Mouse (Mus musculus) midbrain, embryonic 12.5 days (tissue): ENCODE results near the gene Cyp4f40. TPM values are rescaled to one million over a fixed set of nuclear protein-coding genes. Genes with fewer than 3 reads are reported as not detected.
"Not testable (repeated sequence)": the region's sequence is repeated elsewhere in the genome, so short reads cannot be mapped to it uniquely, and the experiment has no call there.

Source experiments
- ATAC-seq: fragments of 200-750 bp; cut with Nextera tagmentation; 2 replicates; pipeline ENCODE4 v1.8.0; 2017; ENCODE audit warnings: low read depth, moderate TSS enrichment, moderate library complexity; ENCODE audit not compliant: low FRiP score
- H3K27ac ChIP-seq: fragments of 300-500 bp; sonication (generic); replicated peaks from 2 replicates; pipeline ENCODE4 v1.5.1; 2016; ENCODE audit warnings: mild to moderate bottlenecking
- H3K27me3 ChIP-seq: fragments of 300-500 bp; sonication (generic); 2 replicates; pipeline ENCODE4 v1.6.1; 2016; ENCODE audit warnings: mild to moderate bottlenecking
- H3K36me3 ChIP-seq: fragments of 300-500 bp; sonication (generic); 2 replicates; pipeline ENCODE4 v1.6.1; 2016
- H3K4me1 ChIP-seq: fragments of 300-500 bp; sonication (generic); 2 replicates; pipeline ENCODE4 v1.6.1; 2016
- H3K4me2 ChIP-seq: fragments of 300-500 bp; sonication (generic); replicated peaks from 2 replicates; pipeline ENCODE4 v1.6.1; 2016; ENCODE audit warnings: mild to moderate bottlenecking, moderate library complexity
- H3K4me3 ChIP-seq: fragments of 300-500 bp; sonication (generic); 2 replicates; pipeline ENCODE4 v1.5.1; 2016; ENCODE audit warnings: mild to moderate bottlenecking
- H3K9ac ChIP-seq: fragments of 300-500 bp; sonication (generic); replicated peaks from 2 replicates; pipeline ENCODE4 v1.6.1; 2016; ENCODE audit warnings: mild to moderate bottlenecking, moderate library complexity
- H3K9me3 ChIP-seq: fragments of 300-500 bp; sonication (generic); 2 replicates; pipeline ENCODE4 v1.6.1; 2016; ENCODE audit warnings: mild to moderate bottlenecking
- WGBS: fragments of 180-500 bp; shearing (Covaris S2); methylation state at CpG from one replicate; pipeline ENCODE4 v1.1.7; 2016; 5-methylcytosine and 5-hydroxymethylcytosine counted together
- polyA plus RNA-seq: library from polyadenylated mRNA; unstranded; fragments of >200 nt; fragmentation: Nextera tagmentation; extraction: Ambion mirVana; gene quantifications from 2 replicates; pipeline ENCODE4 v1.2.1, GENCODE M21; 2016

The Cyp4f40 gene
- not detected in 2 replicates for polyA plus RNA-seq

GRCm38 (mm10) chr17:32658712-32659111 is at the start of gene Cyp4f40:
Cyp4f40 (plus strand) TSS chr17:32658900.
- Histone ChIP-seq H3K4me1 (no peaks in the 10 kb centered on the region), H3K4me3 (no peak within 1 kb of the TSS), H3K36me3 (no peaks in the 10 kb centered on the region), H3K9me3 (no peaks in the 10 kb centered on the region), H3K27ac (no peak within 1 kb of the TSS), H3K9ac (no peak within 1 kb of the TSS), H3K4me2 (no peak within 1 kb of the TSS), H3K27me3 (no peaks in the 10 kb centered on the region)
- ATAC-seq = no peak
- WGBS = 65% methylated on average over 2 of the region's 2 CpGs

DNA sequence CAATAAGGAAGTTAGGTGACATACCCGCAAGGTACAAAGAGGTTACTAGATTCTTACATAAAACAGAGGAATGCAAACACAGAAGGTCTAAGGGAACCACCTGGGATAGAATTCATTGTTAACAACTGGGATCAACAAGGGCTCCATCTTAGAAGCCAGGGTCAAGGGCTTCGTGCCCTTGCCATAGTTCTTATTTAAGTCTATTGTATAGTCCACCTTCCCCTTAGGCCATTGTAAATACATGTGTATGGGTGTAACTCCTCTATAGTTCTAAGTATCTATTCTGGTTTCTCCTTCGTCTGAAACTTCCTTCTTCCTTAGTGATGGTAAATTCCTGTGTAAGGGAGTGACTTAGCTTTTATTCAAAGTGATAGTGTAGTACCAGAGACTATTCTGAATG is 48.5 kb upstream of the Cyp4f40 start:
- 87% methylated on average over 3 of the region's 3 CpGs for WGBS
- H3K36me3 ChIP-seq, H3K9me3 ChIP-seq, H3K27me3 ChIP-seq, H3K4me2 ChIP-seq, H3K27ac ChIP-seq, ATAC-seq, H3K4me1 ChIP-seq, H3K4me3 ChIP-seq, H3K9ac ChIP-seq: not testable (repeated sequence)

GRCm38 (mm10) chr17:32610896-32611295 is 47.8 kb upstream of the Cyp4f40 start:
- no peaks in the 10 kb centered on the region for H3K36me3 ChIP-seq
- H3K9ac ChIP-seq = no peak overlapping the region
- no peak for ATAC-seq
- WGBS = 77% methylated on average over 3 of the region's 3 CpGs
- no peak overlapping the region for H3K4me3 ChIP-seq
- H3K4me2 ChIP-seq = no peak overlapping the region
- H3K9me3 ChIP-seq = no peaks in the 10 kb centered on the region
- H3K4me1 ChIP-seq = no peaks in the 10 kb centered on the region
- no peak overlapping the region for H3K27ac ChIP-seq
- H3K27me3 ChIP-seq = no peaks in the 10 kb centered on the region

DNA sequence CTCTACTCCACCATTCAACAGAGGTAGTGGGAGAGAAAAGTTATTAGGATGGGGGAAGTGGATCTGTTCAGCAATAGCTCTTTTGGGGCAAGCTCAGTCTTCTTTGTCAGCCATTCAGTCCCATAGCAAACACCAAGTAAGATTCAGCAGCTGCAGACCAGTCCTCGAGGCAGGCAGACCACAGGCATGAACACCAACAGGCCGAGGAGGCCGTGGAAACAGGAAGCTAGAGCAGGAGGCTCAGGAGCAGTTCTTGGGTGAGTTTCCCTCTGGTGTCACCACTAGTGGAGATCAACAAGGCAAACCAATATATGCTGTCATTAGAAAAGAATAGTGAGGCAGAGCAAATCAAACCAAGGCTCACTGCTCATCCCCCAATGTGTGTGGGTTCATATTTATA is 46.3 kb upstream of the Cyp4f40 start:
- Histone ChIP-seq H3K9ac (no peak overlapping the region), H3K36me3 (no peaks in the 10 kb centered on the region), H3K4me3 (no peak overlapping the region), H3K27me3 (no peaks in the 10 kb centered on the region), H3K4me2 (no peak overlapping the region), H3K4me1 (no peaks in the 10 kb centered on the region), H3K9me3 (no peaks in the 10 kb centered on the region), H3K27ac (no peak overlapping the region)
- WGBS = 77% methylated on average over 3 of the region's 3 CpGs
- no peak for ATAC-seq

- no peaks in the 10 kb centered on the region for H3K36me3 ChIP-seq
- no peak for ATAC-seq
- no peak overlapping the region for H3K4me2 ChIP-seq
- H3K4me3 ChIP-seq = no peak overlapping the region
- no peak overlapping the region for H3K27ac ChIP-seq
- no peaks in the 10 kb centered on the region for H3K27me3 ChIP-seq
- no peaks in the 10 kb centered on the region for H3K9me3 ChIP-seq
- no peaks in the 10 kb centered on the region for H3K4me1 ChIP-seq
- H3K9ac ChIP-seq = no peak overlapping the region
- WGBS = 57% methylated on average over 1 of the region's 1 CpGs
These were observed 41.4 kb upstream of the Cyp4f40 start for GRCm38 (mm10) chr17:32617252-32617651.

DNA sequence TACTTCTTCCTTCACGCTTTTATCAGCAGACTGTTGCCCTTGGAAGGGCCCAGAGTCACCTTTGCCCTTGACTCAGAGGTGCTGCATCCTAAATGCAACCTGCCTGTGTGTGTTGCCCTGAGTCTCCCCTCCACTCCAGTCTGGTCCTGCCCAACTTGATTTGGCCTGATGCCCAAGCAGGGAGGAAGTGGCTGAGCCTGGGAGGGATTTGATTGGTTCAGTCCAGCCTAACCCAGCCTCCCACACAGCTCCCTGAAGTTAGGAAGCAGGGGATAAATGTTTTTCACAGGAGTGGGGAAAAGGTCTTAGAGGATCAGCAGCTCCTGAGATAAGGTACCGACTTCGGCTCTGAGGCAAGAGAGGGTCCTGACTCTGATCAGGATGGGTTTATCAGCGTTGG is 37.7 kb upstream of the Cyp4f40 start, which contains the start of gene Cyp4f37:
Gene Cyp4f37 (plus strand): TSS at position 292 of the 400 bp plus-strand sequence.
- H3K4me1 ChIP-seq, H3K36me3 ChIP-seq, H3K9ac ChIP-seq, H3K27ac ChIP-seq, H3K4me2 ChIP-seq, ATAC-seq, H3K27me3 ChIP-seq, H3K9me3 ChIP-seq, H3K4me3 ChIP-seq: not testable (repeated sequence)
- 75% methylated on average over 4 of the region's 4 CpGs for WGBS

DNA sequence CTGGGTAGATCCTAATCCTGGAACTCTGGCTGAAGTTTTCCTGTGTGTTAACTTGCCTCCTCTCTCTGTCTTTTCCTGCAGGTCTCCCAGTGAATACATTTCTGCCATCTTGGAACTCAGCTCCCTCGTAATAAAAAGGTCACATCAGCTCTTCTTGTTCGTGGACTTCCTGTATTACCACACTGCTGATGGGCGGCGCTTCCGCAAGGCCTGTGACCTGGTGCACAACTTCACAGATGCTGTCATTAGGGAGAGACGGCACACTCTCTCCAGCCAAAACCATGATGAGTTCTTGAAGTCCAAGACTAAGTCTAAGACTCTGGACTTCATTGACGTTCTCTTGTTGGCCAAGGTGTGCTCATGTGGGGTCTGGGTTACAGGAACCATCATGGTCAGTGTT is 29.0 kb upstream of the Cyp4f40 start:
- H3K9ac ChIP-seq, H3K4me1 ChIP-seq, H3K27me3 ChIP-seq, H3K27ac ChIP-seq, H3K9me3 ChIP-seq, ATAC-seq, H3K36me3 ChIP-seq, H3K4me3 ChIP-seq, H3K4me2 ChIP-seq: not testable (repeated sequence)
- 86% methylated on average over 7 of the region's 7 CpGs for WGBS

- H3K4me1 ChIP-seq = no peaks in the 10 kb centered on the region
- 80% methylated on average over 3 of the region's 3 CpGs for WGBS
- no peaks in the 10 kb centered on the region for H3K27me3 ChIP-seq
- H3K9ac ChIP-seq = no peak overlapping the region
- ATAC-seq = no peak
- no peaks in the 10 kb centered on the region for H3K36me3 ChIP-seq
- no peak overlapping the region for H3K4me2 ChIP-seq
- no peak overlapping the region for H3K27ac ChIP-seq
- H3K4me3 ChIP-seq = no peak overlapping the region
- H3K9me3 ChIP-seq = no peaks in the 10 kb centered on the region
These were observed 26.8 kb upstream of the Cyp4f40 start for GRCm38 (mm10) chr17:32631936-32632335.

- H3K27ac ChIP-seq, H3K4me1 ChIP-seq, H3K36me3 ChIP-seq, H3K9me3 ChIP-seq, H3K27me3 ChIP-seq: not testable (repeated sequence)
- Histone ChIP-seq H3K4me3 (peak overlapping the region; percentile 43), H3K9ac (peak overlapping the region; percentile 49), H3K4me2 (peak overlapping the region; percentile 57)
- ATAC-seq = peak; percentile 23; the same call in 1 of the 2 replicates
- 90% methylated on average over 9 of the region's 9 CpGs for WGBS
These were observed 24.3 kb upstream of the Cyp4f40 start for GRCm38 (mm10) chr17:32634242-32634971.

DNA sequence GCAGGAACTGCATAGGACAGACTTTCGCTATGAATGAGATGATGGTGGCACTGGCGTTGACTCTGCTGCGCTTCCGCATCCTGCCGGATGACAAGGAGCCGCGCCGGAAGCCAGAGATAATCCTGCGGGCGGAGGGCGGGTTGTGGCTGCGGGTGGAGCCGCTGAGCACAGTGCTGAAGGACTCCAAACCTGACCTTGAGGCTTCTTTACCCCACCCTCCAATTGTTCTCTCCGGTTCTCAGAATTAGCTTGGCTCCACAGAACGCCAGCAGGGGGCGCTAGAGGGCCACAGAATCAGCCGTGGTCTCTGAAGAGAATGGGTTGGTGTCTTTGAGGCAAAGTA is 23.8 kb upstream of the Cyp4f40 start:
- Histone ChIP-seq H3K4me2 (peak overlapping the region; percentile 57), H3K27ac (no peak overlapping the region), H3K4me1 (no peaks in the 10 kb centered on the region), H3K9ac (peak overlapping the region; percentile 49), H3K4me3 (peak overlapping the region; percentile 43), H3K27me3 (no peaks in the 10 kb centered on the region), H3K9me3 (no peaks in the 10 kb centered on the region), H3K36me3 (no peaks in the 10 kb centered on the region)
- 2% methylated on average over 17 of the region's 17 CpGs for WGBS
- peak; percentile 91 for ATAC-seq

DNA sequence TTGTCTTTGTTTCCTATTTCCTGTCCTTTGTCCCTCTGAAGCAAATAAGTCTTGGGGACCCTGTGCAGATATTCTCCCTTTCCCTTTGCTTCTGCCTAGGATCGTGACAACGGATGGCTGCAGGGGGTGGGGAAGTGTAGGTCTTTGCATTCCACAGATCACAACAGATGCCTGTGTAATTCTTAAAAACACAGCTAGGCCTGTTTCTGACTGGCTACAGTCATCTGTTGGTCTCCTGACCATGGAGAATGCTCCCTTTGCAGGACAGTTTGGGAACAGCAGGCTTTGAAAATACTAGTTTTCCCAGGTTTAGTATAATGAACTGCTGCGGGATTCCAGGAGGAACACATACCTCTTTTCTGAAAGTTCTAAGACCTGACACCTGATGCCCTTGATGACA is 22.4 kb upstream of the Cyp4f40 start:
- ATAC-seq = no peak
- Histone ChIP-seq H3K9me3 (no peaks in the 10 kb centered on the region), H3K36me3 (no peaks in the 10 kb centered on the region), H3K4me2 (no peak overlapping the region), H3K27me3 (no peaks in the 10 kb centered on the region), H3K4me1 (no peaks in the 10 kb centered on the region), H3K9ac (no peak overlapping the region), H3K4me3 (no peak overlapping the region), H3K27ac (no peak overlapping the region)
- WGBS = 70% methylated on average over 3 of the region's 3 CpGs

DNA sequence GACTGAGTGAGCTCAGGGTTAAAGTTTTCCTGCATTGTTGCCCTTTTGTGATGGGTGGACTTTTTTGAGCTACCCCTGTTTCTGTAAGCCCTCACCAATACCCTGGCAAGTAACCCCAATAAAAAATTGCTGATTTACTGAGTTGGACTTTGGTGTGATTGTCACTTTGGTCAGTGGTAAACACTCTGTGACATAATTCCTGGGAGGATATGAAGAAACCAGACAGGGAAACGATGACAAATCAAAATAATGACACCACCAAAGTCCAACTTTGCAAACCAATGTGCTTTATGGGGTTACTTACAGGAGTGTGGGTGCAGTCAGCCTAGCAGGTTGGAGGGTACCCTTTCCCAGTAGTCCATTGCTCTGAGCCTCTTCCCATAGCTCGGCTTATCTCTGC is 21.5 kb upstream of the Cyp4f40 start:
- Histone ChIP-seq H3K9me3 (no peaks in the 10 kb centered on the region), H3K27ac (no peak overlapping the region), H3K4me3 (no peak overlapping the region), H3K36me3 (no peaks in the 10 kb centered on the region), H3K4me2 (no peak overlapping the region), H3K9ac (no peak overlapping the region), H3K4me1 (no peaks in the 10 kb centered on the region), H3K27me3 (no peaks in the 10 kb centered on the region)
- WGBS = 84% methylated on average over 2 of the region's 2 CpGs
- no peak for ATAC-seq

- no peak overlapping the region for H3K9ac ChIP-seq
- no peak overlapping the region for H3K4me2 ChIP-seq
- H3K36me3 ChIP-seq = no peaks in the 10 kb centered on the region
- H3K4me1 ChIP-seq = no peaks in the 10 kb centered on the region
- H3K27me3 ChIP-seq = no peaks in the 10 kb centered on the region
- no peak overlapping the region for H3K4me3 ChIP-seq
- no peak for ATAC-seq
- 82% methylated on average over 4 of the region's 4 CpGs for WGBS
- no peak overlapping the region for H3K27ac ChIP-seq
- H3K9me3 ChIP-seq = no peaks in the 10 kb centered on the region
These were observed 12.1 kb upstream of the Cyp4f40 start for GRCm38 (mm10) chr17:32646631-32647030.
